Mouse (Mus musculus) heart, embryonic 16.5 days (tissue): Measurements from ENCODE around the gene Mosmo. TPM values are rescaled to one million over a fixed set of nuclear protein-coding genes. Genes with fewer than 3 reads are reported as not detected.

Experiments
- ATAC-seq: fragments of 200-750 bp; cut with Nextera tagmentation; replicated peaks from 2 replicates; pipeline ENCODE4 v1.8.0; 2017; ENCODE audit warnings: moderate number of reproducible peaks; ENCODE audit not compliant: insufficient read depth, low FRiP score; ENCODE audit errors: extremely low read depth
- H3K27ac ChIP-seq: fragments of 300-500 bp; sonication (generic); 2 replicates; pipeline ENCODE4 v1.5.1; 2014; ENCODE audit warnings: mild to moderate bottlenecking, low read length, control low read depth, moderate library complexity
- H3K27me3 ChIP-seq: fragments of 300-500 bp; sonication (generic); 2 replicates; pipeline ENCODE4 v1.6.1; 2014; ENCODE audit warnings: low read length, mixed read lengths; ENCODE audit not compliant: control insufficient read depth, insufficient read depth
- H3K36me3 ChIP-seq: fragments of 300-500 bp; sonication (generic); 2 replicates; pipeline ENCODE4 v1.6.1; 2014; ENCODE audit not compliant: control insufficient read depth, insufficient read depth
- H3K4me1 ChIP-seq: fragments of 300-500 bp; sonication (generic); 2 replicates; pipeline ENCODE4 v1.6.1; 2014; ENCODE audit warnings: low read length, mixed read lengths; ENCODE audit not compliant: control insufficient read depth, insufficient read depth
- H3K4me2 ChIP-seq: fragments of 300-500 bp; sonication (generic); 2 replicates; pipeline ENCODE4 v1.6.1; 2014; ENCODE audit warnings: low read depth, mild to moderate bottlenecking, control low read depth, low read length
- H3K4me3 ChIP-seq: fragments of 300-500 bp; sonication (generic); 2 replicates; pipeline ENCODE4 v1.5.1; 2014; ENCODE audit warnings: mild to moderate bottlenecking, control low read depth, low read length
- H3K9ac ChIP-seq: fragments of 300-500 bp; sonication (generic); 2 replicates; pipeline ENCODE4 v1.6.1; 2014; ENCODE audit warnings: low read length, control low read depth
- H3K9me3 ChIP-seq: fragments of 300-500 bp; sonication (generic); replicated peaks from 2 replicates; pipeline ENCODE4 v1.6.1; 2016; ENCODE audit warnings: low read length; ENCODE audit not compliant: control insufficient read depth
- WGBS: fragments of 180-500 bp; shearing (Covaris S2); extraction: QIAGEN DNeasy Blood & Tissue Kit; methylation state at CpG from one replicate; pipeline ENCODE4 v1.1.7; 2014; 5-methylcytosine and 5-hydroxymethylcytosine counted together
- polyA plus RNA-seq: library from polyadenylated mRNA; unstranded; fragments of >200 nt; fragmentation: Nextera tagmentation; extraction: Ambion mirVana; gene quantifications from 2 replicates; pipeline ENCODE4 v1.2.1, GENCODE M21; 2015

The Mosmo gene
- 6.9 and 8.5 TPM in 2 replicates for polyA plus RNA-seq

- ATAC-seq: peak; percentile 94
- no peaks in the 10 kb centered on the region for H3K36me3 ChIP-seq
- H3K4me3 ChIP-seq: peak within 1 kb of the TSS; percentile 99
- no peaks in the 10 kb centered on the region for H3K9me3 ChIP-seq
- no peaks in the 10 kb centered on the region for H3K27me3 ChIP-seq
- peak within 1 kb of the TSS; percentile 91 for H3K27ac ChIP-seq
- peak within 1 kb of the TSS; percentile 92 for H3K4me2 ChIP-seq
- peak within 1 kb of the TSS; percentile 97 for H3K9ac ChIP-seq
- peaks cover 43% of the 10 kb centered on the region for H3K4me1 ChIP-seq
- WGBS: under 1% methylated on average over 28 of the region's 44 CpGs
Measured at GRCm38 (mm10) chr7:120677001-120677643, at the start of gene Mosmo. Gene Mosmo, plus strand, starts transcription at chr7:120677618.

GRCm38 (mm10) chr7:120632518-120632917 is 44.9 kb upstream of the Mosmo start:
- peaks cover 14% of the 10 kb centered on the region for H3K4me1 ChIP-seq
- H3K27ac ChIP-seq: no peak overlapping the region
- no peak for ATAC-seq
- H3K9ac ChIP-seq: no peak overlapping the region
- no peaks in the 10 kb centered on the region for H3K9me3 ChIP-seq
- no peak overlapping the region for H3K4me2 ChIP-seq
- peaks cover under 1% of the 10 kb centered on the region; the same call in 1 of the 2 replicates for H3K36me3 ChIP-seq
- H3K27me3 ChIP-seq: no peaks in the 10 kb centered on the region
- 60% methylated on average over 1 of the region's 1 CpGs for WGBS
- H3K4me3 ChIP-seq: no peak overlapping the region

GRCm38 (mm10) chr7:120634301-120634700 is 43.1 kb upstream of the Mosmo start:
- H3K27me3 ChIP-seq: no peaks in the 10 kb centered on the region
- WGBS: 8% methylated on average over 9 of the region's 9 CpGs
- no peaks in the 10 kb centered on the region for H3K9me3 ChIP-seq
- H3K9ac ChIP-seq: peak overlapping the region; percentile 97
- peak overlapping the region; percentile 96 for H3K27ac ChIP-seq
- no peak for ATAC-seq
- peak overlapping the region; percentile 62 for H3K4me3 ChIP-seq
- peak overlapping the region; percentile 76 for H3K4me2 ChIP-seq
- peaks cover 11% of the 10 kb centered on the region for H3K36me3 ChIP-seq
- H3K4me1 ChIP-seq: peaks cover 14% of the 10 kb centered on the region

- peaks cover 14% of the 10 kb centered on the region for H3K4me1 ChIP-seq
- under 1% methylated on average over 45 of the region's 45 CpGs for WGBS
- no peaks in the 10 kb centered on the region for H3K9me3 ChIP-seq
- ATAC-seq: peak; percentile 98
- H3K27ac ChIP-seq: peak within 1 kb of the TSS; percentile 96
- peak within 1 kb of the TSS; percentile 62 for H3K4me3 ChIP-seq
- no peaks in the 10 kb centered on the region for H3K27me3 ChIP-seq
- H3K4me2 ChIP-seq: peak within 1 kb of the TSS; percentile 85
- peaks cover 16% of the 10 kb centered on the region for H3K36me3 ChIP-seq
- H3K9ac ChIP-seq: peak within 1 kb of the TSS; percentile 97
Measured at GRCm38 (mm10) chr7:120634711-120635361, 42.6 kb upstream of the Mosmo start, which contains the start of gene Uqcrc2. Gene Uqcrc2, plus strand, starts transcription at chr7:120635176.

GRCm38 (mm10) chr7:120635362-120635781 is 42.0 kb upstream of the Mosmo start:
- H3K4me3 ChIP-seq: peak overlapping the region; percentile 62
- H3K4me1 ChIP-seq: peaks cover 14% of the 10 kb centered on the region
- H3K9me3 ChIP-seq: no peaks in the 10 kb centered on the region
- peaks cover 19% of the 10 kb centered on the region for H3K36me3 ChIP-seq
- ATAC-seq: peak; percentile 76
- H3K27me3 ChIP-seq: no peaks in the 10 kb centered on the region
- peak overlapping the region; percentile 85 for H3K4me2 ChIP-seq
- peak overlapping the region; percentile 96 for H3K27ac ChIP-seq
- peak overlapping the region; percentile 97 for H3K9ac ChIP-seq
- WGBS: under 1% methylated on average over 32 of the region's 32 CpGs

GRCm38 (mm10) chr7:120635821-120636220 is 41.6 kb upstream of the Mosmo start:
- Histone ChIP-seq H3K9me3 (no peaks in the 10 kb centered on the region), H3K27me3 (no peaks in the 10 kb centered on the region), H3K9ac (peak overlapping the region; percentile 97), H3K36me3 (peaks cover 19% of the 10 kb centered on the region), H3K4me1 (peaks cover 14% of the 10 kb centered on the region), H3K27ac (peak overlapping the region; percentile 96), H3K4me3 (peak overlapping the region; percentile 62), H3K4me2 (peak overlapping the region; percentile 85)
- 0 out of 2 replicates have a peak, but pooled peaks have one; percentile 34 for ATAC-seq
- 2% methylated on average over 11 of the region's 11 CpGs for WGBS

DNA sequence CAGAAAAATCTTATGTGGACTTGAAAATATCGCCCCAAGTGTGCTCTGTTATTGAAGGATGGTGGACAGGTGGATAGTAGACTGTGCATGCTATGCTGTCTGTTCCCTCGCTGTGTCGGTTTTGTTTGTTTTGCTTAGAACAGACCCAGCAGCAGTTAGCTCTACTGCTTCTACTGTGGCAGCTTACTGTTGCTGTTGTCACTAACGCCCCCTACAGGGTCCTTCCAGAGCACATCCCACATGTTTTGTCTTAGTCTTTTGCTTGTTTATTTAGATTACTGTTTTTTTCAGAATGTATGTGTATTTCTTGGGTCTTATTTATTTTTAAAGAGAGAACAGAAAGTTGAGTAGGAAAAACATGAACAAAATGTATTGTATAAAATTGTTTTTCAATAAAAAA is 34.2 kb upstream of the Mosmo start:
- H3K9ac ChIP-seq: no peak overlapping the region
- no peak overlapping the region for H3K27ac ChIP-seq
- H3K4me3 ChIP-seq: no peak overlapping the region
- no peak overlapping the region for H3K4me2 ChIP-seq
- 71% methylated on average over 4 of the region's 4 CpGs for WGBS
- no peaks in the 10 kb centered on the region for H3K4me1 ChIP-seq
- peaks cover 67% of the 10 kb centered on the region for H3K36me3 ChIP-seq
- H3K27me3 ChIP-seq: no peaks in the 10 kb centered on the region
- no peak for ATAC-seq
- no peaks in the 10 kb centered on the region for H3K9me3 ChIP-seq

DNA sequence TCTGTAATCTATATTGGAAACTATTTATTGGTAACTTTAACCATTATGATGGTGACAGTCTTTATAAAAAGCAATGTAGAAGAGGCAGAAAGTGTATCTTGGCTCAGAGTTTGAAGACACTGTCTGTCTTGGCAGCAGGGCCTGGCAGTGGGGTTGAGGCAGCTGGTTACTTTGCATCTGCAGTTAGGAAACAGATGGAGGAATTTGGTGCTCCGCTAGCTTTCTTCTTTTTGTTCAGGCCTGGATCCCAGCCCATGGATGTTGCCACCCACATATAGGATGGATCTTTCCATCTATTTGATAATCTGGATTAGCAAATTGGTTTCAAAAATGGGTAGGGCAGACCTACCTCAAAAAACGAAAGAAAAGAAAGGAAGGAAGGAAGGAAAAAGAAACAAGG is 29.6 kb upstream of the Mosmo start:
- no peak for ATAC-seq
- Histone ChIP-seq H3K27ac (no peak overlapping the region), H3K4me1 (no peaks in the 10 kb centered on the region), H3K27me3 (no peaks in the 10 kb centered on the region), H3K4me3 (no peak overlapping the region), H3K9me3 (no peaks in the 10 kb centered on the region), H3K9ac (no peak overlapping the region), H3K36me3 (peaks cover 82% of the 10 kb centered on the region), H3K4me2 (no peak overlapping the region)
- WGBS: 83% methylated on average over 2 of the region's 2 CpGs

DNA sequence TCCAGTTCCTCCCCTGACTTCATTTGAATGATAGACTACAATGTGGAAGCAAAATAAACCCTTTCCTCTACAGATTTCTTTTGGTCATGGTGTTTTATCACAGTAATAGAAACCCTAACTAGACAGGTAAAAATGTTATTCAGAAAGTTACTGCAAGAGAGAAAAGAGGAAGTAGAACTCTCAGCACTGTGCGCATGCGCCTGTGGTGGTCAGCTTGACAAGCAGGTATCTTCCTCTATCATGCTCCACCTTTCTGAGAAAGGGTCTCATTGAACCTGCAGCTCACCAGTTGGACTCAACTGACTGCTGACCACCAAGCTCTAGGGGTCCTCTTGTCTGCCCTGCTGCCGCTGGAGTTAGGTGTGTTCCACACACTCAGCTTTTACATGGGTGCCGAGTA is 15.3 kb upstream of the Mosmo start:
- Histone ChIP-seq H3K36me3 (peaks cover 30% of the 10 kb centered on the region), H3K9ac (no peak overlapping the region), H3K27me3 (no peaks in the 10 kb centered on the region), H3K9me3 (no peaks in the 10 kb centered on the region), H3K4me1 (0 out of 2 replicates have a peak, but pooled peaks cover 2% of the 10 kb centered on the region), H3K4me3 (no peak overlapping the region), H3K4me2 (no peak overlapping the region), H3K27ac (no peak overlapping the region)
- 86% methylated on average over 4 of the region's 4 CpGs for WGBS
- no peak for ATAC-seq
